Mouse (Mus musculus): Measurements from ENCODE around the gene Uox.

DNA sequence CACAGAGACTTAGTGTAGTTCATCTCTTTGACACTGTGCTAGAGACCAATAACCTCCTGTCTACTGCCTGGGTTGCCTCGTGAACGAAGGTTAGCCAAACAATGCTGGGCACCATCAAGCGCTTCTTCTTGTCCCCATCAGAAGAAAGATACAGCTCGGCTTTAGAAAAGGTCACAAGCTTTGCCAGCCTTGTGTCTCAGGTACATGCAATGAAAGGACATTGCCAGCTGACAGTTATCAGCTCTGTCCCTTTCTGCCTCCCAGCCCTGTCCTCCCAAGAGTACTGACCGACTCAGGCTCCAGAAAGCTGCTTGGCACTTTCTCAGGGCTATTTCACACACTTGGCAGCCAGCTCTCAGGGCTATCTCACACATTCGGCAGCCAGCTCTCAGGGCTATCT, 25.2 kb downstream of the Uox start:
- TF ChIP-seq CTCF (IDR thresholded peaks at IDR 0.05; ENCODE audit: control insufficient read depth, insufficient read depth, insufficient replicate concordance, low read depth, low read length) (no peak), POLR2A (IDR thresholded peaks at IDR 0.05; ENCODE audit: control insufficient read depth, low read depth, low read length) (no peak)
